Mouse (Mus musculus) heart, embryonic 14.5 days (tissue): ENCODE data around the gene Rhoc. TPM values are rescaled to one million over a fixed set of nuclear protein-coding genes. Genes with fewer than 3 reads are reported as not detected.

Experiments
- ATAC-seq: fragments of 200-750 bp; cut with Nextera tagmentation; 2 replicates; pipeline ENCODE4 v1.8.0; 2017; ENCODE audit warnings: low read depth, moderate TSS enrichment; ENCODE audit not compliant: insufficient number of reproducible peaks, insufficient read depth, low FRiP score
- H3K27ac ChIP-seq, 2 experiments: fragments of 200-500 bp in 1 of 2; fragments of 300-500 bp in 1 of 2; sonication (generic) in 1 of 2; replicated peaks in 1 of 2; 2 replicates each; pipeline ENCODE4 v1.5.1; 2012 to 2014; ENCODE audit warnings: low read depth in 2 of 2, low read length in 2 of 2, control low read depth in 1 of 2, mild to moderate bottlenecking in 1 of 2, mixed read lengths in 1 of 2; ENCODE audit not compliant: control insufficient read depth in 1 of 2, insufficient read depth in 1 of 2
- H3K27me3 ChIP-seq: fragments of 300-500 bp; sonication (generic); 2 replicates; pipeline ENCODE4 v1.6.1; 2014; ENCODE audit warnings: mild to moderate bottlenecking, low read length, control low read depth; ENCODE audit not compliant: control insufficient read depth, insufficient read depth
- H3K36me3 ChIP-seq: fragments of 300-500 bp; sonication (generic); 2 replicates; pipeline ENCODE4 v1.6.1; 2014; ENCODE audit warnings: mild to moderate bottlenecking, control low read depth, low read length, mixed read lengths; ENCODE audit not compliant: control insufficient read depth, insufficient read depth
- H3K4me1 ChIP-seq, 2 experiments: fragments of 200-500 bp in 1 of 2; fragments of 300-500 bp in 1 of 2; sonication (generic) in 1 of 2; 2 replicates each; pipeline ENCODE4 v1.6.1; 2012 to 2014; ENCODE audit warnings: low read length in 2 of 2, control low read depth in 1 of 2, mixed read lengths in 1 of 2; ENCODE audit not compliant: control insufficient read depth in 2 of 2, insufficient read depth in 2 of 2
- H3K4me2 ChIP-seq: fragments of 300-500 bp; sonication (generic); 2 replicates; pipeline ENCODE4 v1.6.1; 2014; ENCODE audit warnings: mild to moderate bottlenecking, low read length
- H3K4me3 ChIP-seq, 2 experiments: fragments of 200-500 bp in 1 of 2; fragments of 300-500 bp in 1 of 2; sonication (generic) in 1 of 2; 2 replicates each; pipeline ENCODE4 v1.5.1; 2012 to 2014; ENCODE audit warnings: low read length in 2 of 2, mild to moderate bottlenecking in 2 of 2, control low read depth in 1 of 2, low read depth in 1 of 2, moderate library complexity in 1 of 2; ENCODE audit not compliant: control insufficient read depth in 1 of 2, insufficient read depth in 1 of 2
- H3K9ac ChIP-seq: fragments of 300-500 bp; sonication (generic); 2 replicates; pipeline ENCODE4 v1.6.1; 2014; ENCODE audit warnings: mild to moderate bottlenecking, low read length
- H3K9me3 ChIP-seq: fragments of 300-500 bp; sonication (generic); 2 replicates; pipeline ENCODE4 v1.6.1; 2016; ENCODE audit warnings: low read length, control low read depth; ENCODE audit not compliant: control insufficient read depth
- WGBS: fragments of 180-500 bp; shearing (Covaris S2); extraction: QIAGEN DNeasy Blood & Tissue Kit; methylation state at CpG from one replicate; pipeline ENCODE4 v1.1.7; 2014; 5-methylcytosine and 5-hydroxymethylcytosine counted together
- polyA plus RNA-seq: library from polyadenylated mRNA; unstranded; fragments of >200 nt; fragmentation: Nextera tagmentation; extraction: Ambion mirVana; gene quantifications from 2 replicates; pipeline ENCODE4 v1.2.1, GENCODE M21; 2014

Rhoc gene
- polyA plus RNA-seq, 1 experiment from 2014 or later: 202 TPM

DNA sequence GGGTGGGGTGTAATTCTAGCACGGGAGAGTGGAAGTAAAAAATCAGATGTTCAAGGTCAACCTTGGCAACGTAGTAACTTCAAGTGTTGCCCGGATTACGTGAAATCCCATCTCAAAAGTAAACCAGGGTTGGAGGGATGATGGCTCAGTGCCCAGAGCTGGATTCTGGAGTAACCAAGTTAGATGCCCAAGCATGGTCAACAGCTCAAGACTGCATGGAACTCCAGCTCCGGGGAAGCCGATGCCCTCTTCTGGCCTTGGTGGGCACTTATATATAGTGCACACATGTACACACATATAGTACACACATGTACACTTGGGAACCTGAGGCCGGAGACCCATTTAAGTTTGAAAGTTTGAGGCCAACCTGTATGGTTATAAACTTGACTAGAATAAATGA is 28.0 kb downstream of the Rhoc start:
- peaks cover 8 to 46% of the 10 kb centered on the region in 2 experiments for H3K4me1 ChIP-seq

DNA sequence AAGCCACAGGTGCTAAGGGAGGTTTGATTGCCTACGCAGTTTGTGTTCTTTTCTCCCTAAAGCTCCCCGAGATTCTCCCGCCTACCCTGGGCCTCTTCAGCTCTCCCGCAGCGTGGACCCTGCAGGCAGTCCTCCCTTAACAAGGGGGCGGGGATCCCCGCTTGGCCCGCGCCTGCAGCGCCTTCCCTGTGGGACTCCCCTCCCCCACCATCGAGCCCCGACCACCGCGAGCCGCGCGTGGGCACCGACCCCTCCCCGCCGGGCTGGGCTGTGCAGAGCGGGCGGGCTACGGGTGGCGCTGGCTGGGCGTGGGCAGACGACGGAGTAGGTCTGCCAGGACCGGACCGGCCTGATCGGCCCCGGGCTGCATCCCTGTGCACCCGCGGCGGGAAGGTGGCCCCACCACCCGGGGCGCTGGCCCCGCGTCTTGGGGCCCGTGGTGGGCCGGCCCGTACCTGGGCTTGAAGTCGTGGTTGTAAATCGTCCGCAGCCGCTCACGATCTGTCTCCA is 29.4 kb downstream of the Rhoc start:
- Histone ChIP-seq H3K36me3 (peaks cover 13% of the 10 kb centered on the region), H3K4me1 (peaks cover 5 to 40% of the 10 kb centered on the region in 2 experiments), H3K4me3 (peak overlapping the region; percentile 68 to 94), H3K9me3 (no peaks in the 10 kb centered on the region), H3K27ac (peak overlapping the region; percentile 87 to 96), H3K27me3 (no peaks in the 10 kb centered on the region), H3K9ac (peak overlapping the region; percentile 97), H3K4me2 (peak overlapping the region; percentile 78)
- WGBS: under 1% methylated on average over 45 of the region's 46 CpGs
- ATAC-seq: peak; percentile 55

More for the DNA sequence above, 28.0 kb downstream of the Rhoc start:
- Histone ChIP-seq H3K36me3 (peaks cover 5% of the 10 kb centered on the region; the same call in 1 of the 2 replicates), H3K9ac (no peak overlapping the region), H3K4me3 (no peak overlapping the region; a peak in 1 of 4 replicates), H3K27me3 (no peaks in the 10 kb centered on the region), H3K4me2 (peak overlapping the region; percentile 78), H3K9me3 (no peaks in the 10 kb centered on the region), H3K27ac (no peak overlapping the region)
- no peak for ATAC-seq
- WGBS: 96% methylated on average over 7 of the region's 7 CpGs

DNA sequence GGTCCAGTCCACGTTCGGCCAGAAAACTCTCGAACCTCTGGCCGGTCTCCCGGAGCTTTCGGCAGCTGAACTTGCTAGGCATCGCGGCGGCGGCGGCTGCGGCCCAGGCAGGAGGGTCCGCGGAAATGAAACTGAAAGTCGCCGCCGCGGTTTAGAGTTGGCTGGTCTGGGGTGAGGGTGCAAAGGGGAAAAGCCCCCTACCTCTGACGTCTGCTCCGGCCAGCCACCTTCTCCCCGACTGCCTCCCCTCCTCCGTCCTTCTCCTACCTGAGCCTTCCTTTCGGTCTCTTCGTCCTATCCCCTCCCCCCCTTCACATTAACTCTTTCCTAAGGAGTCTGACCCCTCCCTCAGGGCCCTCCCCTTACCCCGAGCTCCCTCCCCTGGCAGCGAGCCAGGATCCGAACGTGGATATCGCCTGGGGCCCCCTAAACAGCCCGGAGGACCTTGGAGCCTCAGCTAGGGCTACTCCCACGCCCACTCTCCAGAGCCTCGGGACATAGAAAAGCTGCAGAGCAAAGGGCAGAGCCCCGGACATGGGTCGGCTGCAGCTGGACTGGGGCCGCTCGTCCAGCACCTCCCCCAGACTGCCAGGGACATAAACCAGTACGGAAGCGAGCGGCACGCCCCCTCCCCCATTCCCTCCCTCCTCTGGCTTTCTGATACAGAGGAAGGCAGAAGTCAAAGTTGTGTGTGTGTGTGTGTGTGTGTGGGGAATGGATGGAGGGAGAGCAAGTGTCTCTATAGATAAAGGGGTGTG is 30.0 kb downstream of the Rhoc start, which contains the start of gene Mov10:
TSS of gene Mov10 (minus strand) at position 573 of the 758 bp plus-strand sequence.
- peak within 1 kb of the TSS; percentile 97 for H3K9ac ChIP-seq
- peak; percentile 85 for ATAC-seq

DNA sequence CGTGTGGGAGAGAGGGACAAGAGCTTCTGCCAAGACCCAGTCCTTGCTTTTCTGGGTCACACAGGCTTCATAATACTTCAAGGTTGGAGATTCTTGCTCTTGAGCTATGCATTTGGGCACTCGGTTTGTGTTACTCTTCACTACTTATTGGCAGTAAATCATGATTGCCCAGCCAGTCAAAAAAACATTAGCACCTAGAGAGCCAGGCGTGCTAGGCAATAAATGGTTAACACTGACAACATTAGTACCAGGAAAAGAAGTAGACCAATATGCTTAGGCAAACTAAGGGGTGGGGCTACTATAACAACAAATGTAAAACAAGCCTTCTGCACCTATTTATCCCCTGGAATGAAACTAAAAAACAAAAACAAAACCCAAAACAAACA is 30.6 kb downstream of the Rhoc start:
- peaks cover 16% of the 10 kb centered on the region for H3K36me3 ChIP-seq
- peak overlapping the region; percentile 97 for H3K9ac ChIP-seq
- WGBS: 4% methylated on average over 3 of the region's 3 CpGs
- H3K9me3 ChIP-seq: no peaks in the 10 kb centered on the region
- H3K27ac ChIP-seq: peak overlapping the region; percentile 87 to 96
- peak overlapping the region; percentile 68 to 94 for H3K4me3 ChIP-seq
- H3K27me3 ChIP-seq: no peaks in the 10 kb centered on the region
- H3K4me1 ChIP-seq: peaks cover 5 to 40% of the 10 kb centered on the region in 2 experiments
- no peak for ATAC-seq
- peak overlapping the region; percentile 78 for H3K4me2 ChIP-seq

More for the DNA sequence above, 30.0 kb downstream of the Rhoc start, which contains the start of gene Mov10:
- peak within 1 kb of the TSS; percentile 78 for H3K4me2 ChIP-seq
- H3K36me3 ChIP-seq: peaks cover 16% of the 10 kb centered on the region
- H3K27ac ChIP-seq: peak within 1 kb of the TSS; percentile 87 to 96
- peak within 1 kb of the TSS; percentile 68 to 94 for H3K4me3 ChIP-seq
- no peaks in the 10 kb centered on the region for H3K27me3 ChIP-seq
- no peaks in the 10 kb centered on the region for H3K9me3 ChIP-seq
- peaks cover 5 to 40% of the 10 kb centered on the region in 2 experiments for H3K4me1 ChIP-seq
- WGBS: under 1% methylated on average over 36 of the region's 40 CpGs

DNA sequence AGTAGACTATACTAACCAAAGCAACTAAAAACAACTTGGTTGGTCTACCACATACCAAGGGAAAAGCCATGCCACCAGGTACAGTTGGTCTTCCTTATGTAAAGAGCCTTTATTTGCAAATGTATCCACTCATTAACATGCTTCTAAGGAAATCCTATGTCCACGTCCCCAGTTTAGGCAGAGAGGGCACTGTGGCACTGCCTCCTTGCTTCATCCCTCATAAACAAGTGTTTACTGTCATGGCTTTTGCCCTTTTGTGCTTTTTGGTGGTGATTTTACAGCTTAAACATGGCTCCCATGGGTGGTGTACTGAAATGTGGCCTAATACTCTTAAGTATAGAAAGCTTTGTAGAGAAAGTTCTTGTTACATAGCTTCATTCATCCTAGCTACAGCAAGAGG is 32.3 kb downstream of the Rhoc start:
- WGBS: 61% methylated on average over 1 of the region's 1 CpGs
- H3K4me3 ChIP-seq: no peak overlapping the region
- H3K36me3 ChIP-seq: peaks cover 23% of the 10 kb centered on the region
- H3K27ac ChIP-seq: peak overlapping the region; percentile 68 to 96
- no peaks in the 10 kb centered on the region for H3K9me3 ChIP-seq
- no peak for ATAC-seq
- H3K4me2 ChIP-seq: no peak overlapping the region
- no peak overlapping the region for H3K9ac ChIP-seq
- H3K4me1 ChIP-seq: peaks cover 5 to 38% of the 10 kb centered on the region in 2 experiments
- no peaks in the 10 kb centered on the region for H3K27me3 ChIP-seq

DNA sequence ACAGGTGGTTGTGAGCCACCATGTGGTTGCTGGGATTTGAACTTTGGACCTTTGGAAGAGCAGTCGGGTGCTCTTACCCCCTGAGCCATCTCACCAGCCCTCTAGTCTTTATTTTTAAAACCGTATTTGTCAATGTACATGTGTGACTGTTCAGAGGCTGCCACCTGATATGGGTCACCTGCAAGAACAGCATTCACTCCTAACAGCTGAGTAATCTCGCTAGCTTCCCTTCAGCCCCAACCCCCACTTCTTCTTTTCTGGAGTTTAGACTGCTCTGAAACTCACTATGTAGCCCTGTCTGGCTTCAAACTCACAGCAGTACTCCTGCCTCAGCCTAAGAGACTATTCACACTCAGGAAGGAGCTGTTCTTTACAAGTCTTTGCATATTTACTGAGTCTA is 34.2 kb downstream of the Rhoc start:
- Histone ChIP-seq H3K4me1 (peaks cover 4 to 21% of the 10 kb centered on the region in 2 experiments; a peak in 3 of 4 replicates), H3K4me3 (no peak overlapping the region), H3K36me3 (peaks cover 41% of the 10 kb centered on the region), H3K27me3 (no peaks in the 10 kb centered on the region), H3K4me2 (no peak overlapping the region), H3K9ac (no peak overlapping the region), H3K9me3 (no peaks in the 10 kb centered on the region), H3K27ac (no peak overlapping the region)
- WGBS: 83% methylated on average over 3 of the region's 3 CpGs
- ATAC-seq: no peak

DNA sequence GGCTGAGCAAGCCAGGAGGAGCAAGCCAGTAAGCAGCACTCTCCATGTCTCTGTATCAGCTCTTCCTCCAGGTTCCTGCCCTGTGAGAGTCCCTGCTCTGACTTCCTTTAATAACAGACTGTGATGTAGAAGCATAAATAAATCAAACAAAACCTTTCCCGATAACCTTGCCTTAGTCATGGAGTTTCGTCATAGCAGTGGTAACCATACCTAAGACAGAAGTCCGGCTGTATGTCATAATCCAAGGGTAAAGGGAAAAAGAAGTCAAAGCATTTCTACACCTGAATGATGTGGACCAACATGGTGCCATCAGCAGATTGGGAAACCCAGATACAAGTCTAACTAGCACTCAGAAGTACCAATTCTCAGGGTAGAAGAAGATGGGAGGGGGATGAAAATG is 47.6 kb downstream of the Rhoc start:
- peaks cover 0 to 5% of the 10 kb centered on the region in 2 experiments; a peak in 1 of 4 replicates for H3K4me1 ChIP-seq
- no peak overlapping the region for H3K4me2 ChIP-seq
- peaks cover 89% of the 10 kb centered on the region for H3K36me3 ChIP-seq
- H3K9ac ChIP-seq: no peak overlapping the region
- 90% methylated on average over 3 of the region's 3 CpGs for WGBS
- H3K4me3 ChIP-seq: no peak overlapping the region
- H3K27me3 ChIP-seq: no peaks in the 10 kb centered on the region
- no peaks in the 10 kb centered on the region for H3K9me3 ChIP-seq
- no peak for ATAC-seq
- no peak overlapping the region for H3K27ac ChIP-seq
